Mouse (Mus musculus): ENCODE results near the gene Aup1.

Aup1 gene

DNA sequence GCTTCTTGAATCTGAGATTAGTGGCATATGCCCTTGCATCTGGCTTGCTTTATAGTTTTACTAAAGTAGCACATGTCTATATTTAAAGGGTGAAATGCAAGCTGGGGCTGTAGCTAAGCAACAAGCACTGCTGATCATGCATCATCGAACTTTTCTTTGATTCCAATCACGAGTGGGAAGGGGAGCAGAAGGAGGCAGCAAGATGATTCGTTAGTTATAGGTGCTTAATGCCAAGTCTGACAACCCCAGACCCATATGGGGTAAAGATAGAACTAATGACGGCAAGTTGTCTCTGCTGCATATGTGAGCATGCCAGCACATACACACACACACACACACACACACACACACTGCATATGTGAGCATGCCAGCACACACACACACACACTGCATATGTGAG, 49.8 kb downstream of the Aup1 start:
- DNase-seq (ENCODE audit: low spot score in 2 of 2): peak; percentile 60 to 84

Data from right cerebral cortex, postnatal 10 days (tissue).